Mouse (Mus musculus) heart, adult 9 months (tissue): ENCODE measurements around the gene Dusp28.

Experiments
- DNase-seq, 2 experiments: peaks; one replicate each; pipeline ENCODE4 v3.0.0; 2022; ENCODE audit warnings: low spot score in 2 of 2

Dusp28 gene

GRCm38 (mm10) chr1:92907632-92908360, 1.0 kb downstream of the Dusp28 start:
- DNase-seq = no peak

- no peak for DNase-seq
Measured at GRCm38 (mm10) chr1:92908664-92909063, 1.9 kb downstream of the Dusp28 start.

- no peak for DNase-seq
Measured at GRCm38 (mm10) chr1:92909068-92909467, 2.3 kb downstream of the Dusp28 start.

- peak; percentile 74 to 76 for DNase-seq
Measured at GRCm38 (mm10) chr1:92910239-92910885, 3.6 kb downstream of the Dusp28 start, which contains the start of gene Rnpepl1. Rnpepl1 (plus strand) TSS chr1:92910783.

GRCm38 (mm10) chr1:92910925-92911720, 4.3 kb downstream of the Dusp28 start:
- DNase-seq = peak; percentile 59 to 61

GRCm38 (mm10) chr1:92911721-92912138, 4.9 kb downstream of the Dusp28 start:
- no peak for DNase-seq

GRCm38 (mm10) chr1:92912286-92912685, 5.5 kb downstream of the Dusp28 start:
- DNase-seq = no peak

GRCm38 (mm10) chr1:92914239-92914638, 7.5 kb downstream of the Dusp28 start:
- no peak for DNase-seq

GRCm38 (mm10) chr1:92914993-92915392, 8.2 kb downstream of the Dusp28 start:
- no peak for DNase-seq

GRCm38 (mm10) chr1:92916725-92917124, 9.9 kb downstream of the Dusp28 start:
- no peak for DNase-seq

GRCm38 (mm10) chr1:92919151-92919550, 12.4 kb downstream of the Dusp28 start:
- no peak for DNase-seq

GRCm38 (mm10) chr1:92919775-92920174, 13.0 kb downstream of the Dusp28 start:
- no peak for DNase-seq

- DNase-seq = no peak
Measured at GRCm38 (mm10) chr1:92920474-92921200, 13.9 kb downstream of the Dusp28 start.

GRCm38 (mm10) chr1:92921496-92921895, 14.7 kb downstream of the Dusp28 start:
- no peak for DNase-seq

- DNase-seq = no peak
Measured at GRCm38 (mm10) chr1:92930171-92930706, 23.5 kb downstream of the Dusp28 start.

- DNase-seq = no peak
Measured at GRCm38 (mm10) chr1:92933611-92934010, 26.8 kb downstream of the Dusp28 start.

- peak; percentile 95 to 97 for DNase-seq
Measured at GRCm38 (mm10) chr1:92934182-92934827, 27.5 kb downstream of the Dusp28 start, which contains the start of gene Capn10. Capn10 (plus strand) TSS chr1:92934376.

GRCm38 (mm10) chr1:92935054-92935962, 28.5 kb downstream of the Dusp28 start:
- DNase-seq = no peak

- no peak for DNase-seq
Measured at GRCm38 (mm10) chr1:92935977-92936376, 29.2 kb downstream of the Dusp28 start.

GRCm38 (mm10) chr1:92936467-92936866, 29.7 kb downstream of the Dusp28 start:
- DNase-seq = no peak
